Mouse (Mus musculus): ENCODE data around the gene Aunip. TPM values are rescaled to one million over a fixed set of nuclear protein-coding genes. Genes with fewer than 3 reads are reported as not detected.

Gene Aunip
- polyA plus RNA-seq, 1 experiment from 2014 or later, result 2.8 TPM

DNA sequence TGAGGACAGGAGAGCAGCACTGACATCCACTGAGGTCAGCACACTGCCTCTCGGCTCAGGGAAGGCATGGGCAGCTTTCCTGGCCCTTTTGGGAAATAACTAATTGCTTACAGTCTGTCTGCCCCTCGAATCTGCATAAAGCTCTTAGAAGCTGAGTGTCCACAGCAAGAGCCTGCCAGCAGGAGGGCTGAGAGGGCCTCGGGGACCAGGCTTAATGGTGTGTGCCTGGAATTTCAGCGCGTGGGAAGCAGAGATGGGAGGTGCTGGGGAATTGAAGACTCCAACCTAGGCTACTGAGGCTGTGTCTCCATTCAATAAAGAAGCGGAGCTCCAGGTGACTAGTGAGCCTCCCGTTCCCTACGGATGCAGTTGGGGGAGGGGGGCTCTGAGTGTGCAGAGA, 36.6 kb upstream of the Aunip start:
- ATAC-seq (ENCODE audit: low FRiP score), result no peak
- Histone ChIP-seq H3K9me3 (no peaks in the 10 kb centered on the region), H3K4me1 (replicated peaks) (peaks cover 57% of the 10 kb centered on the region), H3K4me3 (no peak overlapping the region), H3K4me2 (peak overlapping the region; percentile 35), H3K9ac (peak overlapping the region; percentile 64), H3K27me3 (no peaks in the 10 kb centered on the region), H3K36me3 (peaks cover 61% of the 10 kb centered on the region), H3K27ac (peak overlapping the region; percentile 86)
- WGBS, result 24% methylated on average over 8 of the region's 8 CpGs

DNA sequence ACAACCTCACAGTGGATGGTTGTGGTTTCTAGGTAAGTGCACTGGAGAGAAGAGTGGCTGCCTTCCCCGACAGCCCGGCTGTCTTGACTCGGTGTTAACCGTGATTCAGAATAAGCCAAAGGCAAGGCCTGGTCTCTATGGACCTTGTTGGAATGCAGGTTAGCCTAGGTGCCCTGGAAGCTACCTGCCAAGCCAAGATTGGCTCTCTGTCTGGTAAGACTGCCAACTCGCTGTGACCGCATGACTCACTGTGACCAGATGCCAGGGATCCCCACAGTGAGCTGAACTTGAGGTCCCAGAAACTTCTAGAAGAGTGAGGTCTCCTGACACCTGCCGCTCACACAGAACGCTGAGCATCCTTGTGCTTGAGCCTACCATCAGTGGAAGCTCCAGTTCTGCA, 33.9 kb upstream of the Aunip start:
- peaks cover 47% of the 10 kb centered on the region for H3K4me1 ChIP-seq (replicated peaks)
- no peak overlapping the region for H3K9ac ChIP-seq
- H3K27ac ChIP-seq, result peak overlapping the region; percentile 86
- 95% methylated on average over 8 of the region's 8 CpGs for WGBS
- H3K27me3 ChIP-seq, result no peaks in the 10 kb centered on the region
- no peaks in the 10 kb centered on the region for H3K9me3 ChIP-seq
- H3K36me3 ChIP-seq, result peaks cover 51% of the 10 kb centered on the region
- ATAC-seq (ENCODE audit: low FRiP score), result no peak
- no peak overlapping the region for H3K4me3 ChIP-seq
- H3K4me2 ChIP-seq, result no peak overlapping the region

GRCm38 (mm10) chr4:134478031-134478430, 32.8 kb upstream of the Aunip start:
- Histone ChIP-seq H3K9ac (peak overlapping the region; percentile 35; the same call in 1 of the 2 replicates), H3K4me3 (no peak overlapping the region), H3K27me3 (0 out of 2 replicates have a peak, but pooled peaks cover 4% of the 10 kb centered on the region), H3K4me2 (no peak overlapping the region), H3K4me1 (replicated peaks) (peaks cover 36% of the 10 kb centered on the region), H3K27ac (peak overlapping the region; percentile 86), H3K36me3 (peaks cover 39% of the 10 kb centered on the region), H3K9me3 (no peaks in the 10 kb centered on the region)
- ATAC-seq (ENCODE audit: low FRiP score), result peak; percentile 35
- WGBS, result 7% methylated on average over 9 of the region's 9 CpGs

DNA sequence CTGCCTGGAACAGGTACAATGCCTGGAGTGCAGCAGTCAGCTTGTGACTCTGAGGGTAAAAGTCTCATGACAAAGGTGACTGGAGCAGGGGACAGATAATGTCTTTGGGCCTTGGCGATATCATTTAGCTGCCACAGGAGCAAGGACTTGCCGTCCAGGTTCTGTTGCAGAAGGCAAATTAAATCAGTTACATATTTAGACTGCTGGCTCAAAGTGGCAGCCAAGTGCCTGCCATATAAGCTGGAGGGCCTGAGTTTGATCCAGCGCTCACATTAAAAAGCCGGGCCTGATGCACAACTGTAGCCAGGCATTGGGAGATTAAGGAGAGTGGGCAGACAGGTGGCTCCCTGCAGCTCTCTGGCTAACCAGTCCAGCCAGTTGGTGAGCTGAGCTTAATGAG, 31.0 kb upstream of the Aunip start:
- WGBS, result 89% methylated on average over 4 of the region's 4 CpGs
- no peaks in the 10 kb centered on the region for H3K9me3 ChIP-seq
- no peak overlapping the region for H3K4me3 ChIP-seq
- no peak overlapping the region for H3K9ac ChIP-seq
- peaks cover 25% of the 10 kb centered on the region for H3K36me3 ChIP-seq
- 0 out of 2 replicates have a peak, but pooled peaks cover 4% of the 10 kb centered on the region for H3K27me3 ChIP-seq
- peaks cover 22% of the 10 kb centered on the region for H3K4me1 ChIP-seq (replicated peaks)
- no peak for ATAC-seq (ENCODE audit: low FRiP score)
- no peak overlapping the region for H3K4me2 ChIP-seq
- no peak overlapping the region for H3K27ac ChIP-seq

DNA sequence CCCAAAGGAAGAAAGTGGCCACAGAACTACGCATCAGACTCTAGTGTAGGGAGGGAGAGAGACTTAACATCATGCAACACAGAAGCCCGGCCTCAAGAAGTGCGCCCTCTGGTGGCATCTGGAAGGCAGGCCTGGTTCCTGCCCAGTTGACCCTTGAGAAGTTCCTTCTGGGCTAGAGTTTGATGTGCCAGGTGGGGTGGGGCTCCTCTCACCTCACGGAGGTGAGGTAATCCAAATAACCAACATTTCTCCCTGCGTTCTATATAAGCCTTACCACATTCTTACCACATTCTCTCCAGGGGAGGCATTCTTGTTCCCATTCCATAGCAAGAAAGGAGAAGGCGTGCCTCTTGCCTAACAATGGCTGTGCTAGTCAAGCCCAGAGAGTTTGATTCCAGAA, 29.9 kb upstream of the Aunip start:
- 23% methylated on average over 6 of the region's 6 CpGs for WGBS
- 0 out of 2 replicates have a peak, but pooled peaks cover 4% of the 10 kb centered on the region for H3K27me3 ChIP-seq
- no peak overlapping the region for H3K27ac ChIP-seq
- H3K4me1 ChIP-seq (replicated peaks), result peaks cover 13% of the 10 kb centered on the region
- H3K9ac ChIP-seq, result no peak overlapping the region
- ATAC-seq (ENCODE audit: low FRiP score), result no peak
- H3K36me3 ChIP-seq, result peaks cover 15% of the 10 kb centered on the region
- no peak overlapping the region for H3K4me2 ChIP-seq
- H3K9me3 ChIP-seq, result no peaks in the 10 kb centered on the region
- no peak overlapping the region for H3K4me3 ChIP-seq

GRCm38 (mm10) chr4:134481270-134481669, 29.5 kb upstream of the Aunip start:
- no peak overlapping the region for H3K4me3 ChIP-seq
- peaks cover 12% of the 10 kb centered on the region for H3K4me1 ChIP-seq (replicated peaks)
- 62% methylated on average over 6 of the region's 6 CpGs for WGBS
- 0 out of 2 replicates have a peak, but pooled peaks cover 4% of the 10 kb centered on the region for H3K27me3 ChIP-seq
- no peak overlapping the region for H3K9ac ChIP-seq
- no peak overlapping the region for H3K4me2 ChIP-seq
- no peaks in the 10 kb centered on the region for H3K9me3 ChIP-seq
- peaks cover 11% of the 10 kb centered on the region for H3K36me3 ChIP-seq
- ATAC-seq (ENCODE audit: low FRiP score), result no peak
- H3K27ac ChIP-seq, result no peak overlapping the region

DNA sequence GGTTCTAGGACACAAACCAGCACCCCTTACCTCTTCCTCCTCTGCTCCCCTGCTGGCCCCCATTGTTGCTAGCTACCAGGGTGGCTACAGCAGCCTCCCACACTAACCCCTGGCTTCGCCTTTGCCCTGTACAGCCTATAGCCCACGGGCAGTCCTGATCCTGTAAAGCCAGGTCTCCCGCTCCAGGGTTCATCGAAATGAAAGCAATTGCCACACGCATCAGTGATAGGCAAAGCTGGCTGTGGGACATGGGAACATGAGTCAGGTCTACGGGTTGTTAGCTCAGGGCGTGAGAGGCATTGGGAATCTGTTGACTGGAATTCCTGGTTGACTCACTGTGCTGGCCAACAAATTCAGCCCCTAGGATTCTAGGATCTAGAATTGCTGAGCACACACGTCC, 28.4 kb upstream of the Aunip start:
- no peak overlapping the region for H3K9ac ChIP-seq
- H3K27ac ChIP-seq, result no peak overlapping the region
- no peaks in the 10 kb centered on the region for H3K36me3 ChIP-seq
- H3K9me3 ChIP-seq, result no peaks in the 10 kb centered on the region
- H3K4me1 ChIP-seq (replicated peaks), result peaks cover 11% of the 10 kb centered on the region
- no peak for ATAC-seq (ENCODE audit: low FRiP score)
- H3K4me2 ChIP-seq, result no peak overlapping the region
- 83% methylated on average over 8 of the region's 8 CpGs for WGBS
- no peak overlapping the region for H3K4me3 ChIP-seq
- 0 out of 2 replicates have a peak, but pooled peaks cover 4% of the 10 kb centered on the region for H3K27me3 ChIP-seq

DNA sequence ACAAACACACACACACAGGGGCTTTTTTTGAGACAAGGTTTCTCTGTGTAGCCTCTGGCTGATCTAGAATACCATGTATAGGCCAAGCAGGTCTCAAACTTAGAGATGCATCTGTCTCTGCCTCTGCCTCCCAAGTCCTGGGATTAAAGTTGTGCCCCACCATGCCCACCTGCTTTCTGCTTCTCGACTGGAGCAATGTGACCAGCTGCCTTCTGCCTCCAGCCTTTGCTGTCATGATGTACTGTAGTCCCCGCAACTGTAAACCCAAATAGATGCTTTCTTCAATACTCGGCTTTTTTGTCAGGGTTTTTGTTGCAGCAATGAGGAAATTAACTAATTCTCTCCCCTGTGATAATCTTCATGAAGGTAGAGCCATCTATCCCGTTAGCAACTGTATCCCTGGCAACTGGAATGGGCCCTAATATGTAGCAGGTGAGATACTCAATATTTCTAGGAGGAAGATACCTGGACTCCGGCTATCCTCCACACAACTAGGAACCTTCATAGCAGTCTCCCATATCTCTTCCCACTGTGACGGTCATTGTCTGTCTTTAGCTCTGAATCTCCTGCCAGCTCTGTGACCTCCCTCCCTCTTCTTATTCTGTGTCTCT, 27.6 kb upstream of the Aunip start:
- no peak overlapping the region for H3K27ac ChIP-seq
- H3K4me2 ChIP-seq, result no peak overlapping the region
- H3K9ac ChIP-seq, result no peak overlapping the region
- ATAC-seq (ENCODE audit: low FRiP score), result no peak
- H3K4me1 ChIP-seq (replicated peaks), result peaks cover 4% of the 10 kb centered on the region
- no peaks in the 10 kb centered on the region for H3K9me3 ChIP-seq
- 0 out of 2 replicates have a peak, but pooled peaks cover 4% of the 10 kb centered on the region for H3K27me3 ChIP-seq
- H3K4me3 ChIP-seq, result no peak overlapping the region
- 65% methylated on average over 6 of the region's 6 CpGs for WGBS
- H3K36me3 ChIP-seq, result no peaks in the 10 kb centered on the region

- no peaks in the 10 kb centered on the region for H3K9me3 ChIP-seq
- no peak overlapping the region for H3K4me2 ChIP-seq
- ATAC-seq (ENCODE audit: low FRiP score), result no peak
- 0 out of 2 replicates have a peak, but pooled peaks cover 4% of the 10 kb centered on the region for H3K27me3 ChIP-seq
- no peaks in the 10 kb centered on the region; the same call in 1 of the 2 replicates for H3K4me1 ChIP-seq (replicated peaks)
- no peak overlapping the region for H3K4me3 ChIP-seq
- no peak overlapping the region for H3K9ac ChIP-seq
- WGBS, result 57% methylated on average over 6 of the region's 6 CpGs
- no peaks in the 10 kb centered on the region for H3K36me3 ChIP-seq
- H3K27ac ChIP-seq, result no peak overlapping the region
These were observed 27.1 kb upstream of the Aunip start for GRCm38 (mm10) chr4:134483696-134484095.

- no peaks in the 10 kb centered on the region for H3K4me1 ChIP-seq (replicated peaks)
- no peak for ATAC-seq (ENCODE audit: low FRiP score)
- H3K9me3 ChIP-seq, result no peaks in the 10 kb centered on the region
- H3K27me3 ChIP-seq, result 0 out of 2 replicates have a peak, but pooled peaks cover 4% of the 10 kb centered on the region
- no peak overlapping the region for H3K4me3 ChIP-seq
- H3K27ac ChIP-seq, result no peak overlapping the region
- no peak overlapping the region for H3K4me2 ChIP-seq
- WGBS, result 86% methylated on average over 10 of the region's 10 CpGs
- H3K36me3 ChIP-seq, result no peaks in the 10 kb centered on the region
- H3K9ac ChIP-seq, result no peak overlapping the region
These were observed 26.6 kb upstream of the Aunip start for GRCm38 (mm10) chr4:134484231-134484630.

DNA sequence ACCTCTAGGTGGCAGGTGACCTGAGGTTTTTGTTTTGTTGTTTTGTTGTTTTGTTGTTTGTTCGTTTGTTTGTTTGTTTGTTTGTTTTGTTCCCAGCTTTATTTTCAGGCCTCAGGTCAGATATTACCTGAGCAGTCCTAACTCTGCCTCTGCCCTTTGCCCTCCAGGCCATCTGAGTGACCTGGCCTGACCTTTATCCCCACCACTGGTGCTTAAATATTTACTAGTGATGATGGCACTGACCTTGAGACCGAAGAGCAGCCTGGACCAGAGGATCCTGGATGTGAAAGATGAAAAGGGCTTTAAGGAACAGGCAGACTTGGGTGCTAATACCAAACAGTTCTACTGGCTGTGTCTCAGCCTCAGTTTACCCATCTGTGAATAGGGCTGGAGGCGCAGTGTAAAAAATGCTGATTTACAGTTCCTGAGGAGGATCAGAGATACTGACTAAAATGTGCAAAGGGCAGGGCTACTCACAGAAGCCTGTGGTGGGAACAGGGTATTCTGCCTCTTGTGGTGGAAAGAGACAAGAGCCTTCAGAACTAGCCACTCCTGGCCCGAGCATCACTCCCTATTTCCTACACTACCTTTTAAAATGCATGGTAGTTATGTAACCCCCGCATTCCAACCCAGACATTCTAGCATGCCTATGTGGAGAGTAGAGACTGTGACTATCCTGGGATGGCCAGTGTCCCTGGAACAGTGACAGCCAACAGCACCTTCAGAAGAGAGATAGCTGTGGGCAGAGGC, 25.5 kb upstream of the Aunip start:
- Histone ChIP-seq H3K27me3 (0 out of 2 replicates have a peak, but pooled peaks cover 4% of the 10 kb centered on the region), H3K4me3 (no peak overlapping the region), H3K4me2 (no peak overlapping the region), H3K9me3 (no peaks in the 10 kb centered on the region), H3K27ac (no peak overlapping the region), H3K9ac (no peak overlapping the region), H3K4me1 (replicated peaks) (no peaks in the 10 kb centered on the region), H3K36me3 (no peaks in the 10 kb centered on the region)
- no peak for ATAC-seq (ENCODE audit: low FRiP score)
- WGBS, result 90% methylated on average over 5 of the region's 5 CpGs

- no peak for ATAC-seq (ENCODE audit: low FRiP score)
- no peaks in the 10 kb centered on the region for H3K9me3 ChIP-seq
- H3K36me3 ChIP-seq, result no peaks in the 10 kb centered on the region
- no peak overlapping the region for H3K4me3 ChIP-seq
- no peaks in the 10 kb centered on the region for H3K27me3 ChIP-seq
- H3K9ac ChIP-seq, result no peak overlapping the region
- H3K27ac ChIP-seq, result no peak overlapping the region
- H3K4me2 ChIP-seq, result no peak overlapping the region
- no peaks in the 10 kb centered on the region for H3K4me1 ChIP-seq (replicated peaks)
- WGBS, result 92% methylated on average over 5 of the region's 5 CpGs
These were observed 22.6 kb upstream of the Aunip start for GRCm38 (mm10) chr4:134488211-134488610.
